Mouse (Mus musculus) 3134 (cell line): ENCODE results near the gene Pou4f2.

Experiments used
- DNase-seq: peaks from one replicate; pipeline ENCODE4 v3.0.0-alpha.2; 2011; ENCODE audit warnings: low spot score; ENCODE audit not compliant: insufficient read length; ENCODE audit errors: extremely low read depth

Pou4f2 gene

GRCm38 (mm10) chr8:78420101-78420503 lies 16.3 kb downstream of the Pou4f2 start:
- no peak for DNase-seq

GRCm38 (mm10) chr8:78419272-78419671 lies 17.2 kb downstream of the Pou4f2 start:
- no peak for DNase-seq

GRCm38 (mm10) chr8:78390756-78391155 lies 45.7 kb downstream of the Pou4f2 start:
- no peak for DNase-seq
